Mouse (Mus musculus): Measurements from ENCODE around the gene Rab1a. TPM values are rescaled to one million over a fixed set of nuclear protein-coding genes. Genes with fewer than 3 reads are reported as not detected.
A peak's percentile ranks its signal among the peaks of the same experiment; 100 is the strongest.
"Not testable (repeated sequence)": the region's sequence is repeated elsewhere in the genome, so short reads cannot be mapped to it uniquely, and the experiment has no call there.

Rab1a gene
- 61.5 and 72.3 TPM in 2 replicates for polyA plus RNA-seq (2012; rRNA removed)

- peak; percentile 88 for DNase-seq (ENCODE audit: low read depth)
These were observed at the start of gene Rab1a for GRCm38 (mm10) chr11:20200713-20201575. TSS of gene Rab1a (plus strand) at chr11:20201432.

- DNase-seq (ENCODE audit: low read depth), result no peak
These were observed 48.9 kb upstream of the Rab1a start for GRCm38 (mm10) chr11:20152107-20152901.

- DNase-seq (ENCODE audit: low read depth), result not testable (repeated sequence)
These were observed 47.7 kb upstream of the Rab1a start for GRCm38 (mm10) chr11:20153542-20153941.

- DNase-seq (ENCODE audit: low read depth), result no peak
These were observed 42.4 kb upstream of the Rab1a start for GRCm38 (mm10) chr11:20158879-20159278.

- DNase-seq (ENCODE audit: low read depth), result no peak
These were observed 36.0 kb upstream of the Rab1a start for GRCm38 (mm10) chr11:20164979-20165867.

- DNase-seq (ENCODE audit: low read depth), result no peak
These were observed 35.2 kb upstream of the Rab1a start for GRCm38 (mm10) chr11:20165991-20166390.

- not testable (repeated sequence) for DNase-seq (ENCODE audit: low read depth)
These were observed 34.8 kb upstream of the Rab1a start for GRCm38 (mm10) chr11:20166476-20166875.

- no peak for DNase-seq (ENCODE audit: low read depth)
These were observed 32.3 kb upstream of the Rab1a start for GRCm38 (mm10) chr11:20168972-20169371.

GRCm38 (mm10) chr11:20187271-20187670, 14.0 kb upstream of the Rab1a start:
- DNase-seq (ENCODE audit: low read depth), result peak; percentile 54

- DNase-seq (ENCODE audit: low read depth), result no peak
These were observed 8.0 kb upstream of the Rab1a start for GRCm38 (mm10) chr11:20193100-20193736.

- DNase-seq (ENCODE audit: low read depth), result no peak
These were observed 449 bp downstream of the Rab1a start for GRCm38 (mm10) chr11:20201661-20202101.

- no peak for DNase-seq (ENCODE audit: low read depth)
These were observed 1.2 kb downstream of the Rab1a start for GRCm38 (mm10) chr11:20202299-20203011.

- no peak for DNase-seq (ENCODE audit: low read depth)
These were observed 3.1 kb downstream of the Rab1a start for GRCm38 (mm10) chr11:20204321-20204720.

GRCm38 (mm10) chr11:20204870-20205446, 3.7 kb downstream of the Rab1a start:
- no peak for DNase-seq (ENCODE audit: low read depth)

- no peak for DNase-seq (ENCODE audit: low read depth)
These were observed 4.3 kb downstream of the Rab1a start for GRCm38 (mm10) chr11:20205538-20205937.

- DNase-seq (ENCODE audit: low read depth), result no peak
These were observed 5.5 kb downstream of the Rab1a start for GRCm38 (mm10) chr11:20206626-20207223.

- no peak for DNase-seq (ENCODE audit: low read depth)
These were observed 6.4 kb downstream of the Rab1a start for GRCm38 (mm10) chr11:20207589-20207988.

- no peak for DNase-seq (ENCODE audit: low read depth)
These were observed 10.6 kb downstream of the Rab1a start for GRCm38 (mm10) chr11:20211838-20212237.

GRCm38 (mm10) chr11:20214779-20215178, 13.5 kb downstream of the Rab1a start:
- no peak for DNase-seq (ENCODE audit: low read depth)

GRCm38 (mm10) chr11:20216415-20216814, 15.2 kb downstream of the Rab1a start:
- DNase-seq (ENCODE audit: low read depth), result no peak
